Mouse (Mus musculus) C2C12 (cell line): ENCODE data around the gene Adam33. TPM values are rescaled to one million over a fixed set of nuclear protein-coding genes. Genes with fewer than 3 reads are reported as not detected.
"Not testable (repeated sequence)": the region's sequence is repeated elsewhere in the genome, so short reads cannot be mapped to it uniquely, and the experiment has no call there.

ENCODE experiments used
- H3K27me3 ChIP-seq: one replicate; pipeline ENCODE4 v1.6.1; 2011; ENCODE audit not compliant: control insufficient read depth, insufficient read depth, insufficient read length
- H3K36me3 ChIP-seq: one replicate; pipeline ENCODE4 v1.6.1; 2011; ENCODE audit not compliant: control insufficient read depth, insufficient read depth
- H3K4me3 ChIP-seq: one replicate; pipeline ENCODE4 v1.5.1; 2011; ENCODE audit warnings: mild to moderate bottlenecking, control low read depth; ENCODE audit not compliant: poor library complexity, insufficient read depth, severe bottlenecking
- H3K79me2 ChIP-seq: one replicate; pipeline ENCODE4 v1.6.1; 2011; ENCODE audit not compliant: control insufficient read depth, insufficient read depth
- H3K79me3 ChIP-seq: one replicate; pipeline ENCODE4 v1.6.1; 2011; ENCODE audit warnings: low read depth, control low read depth
- H3ac ChIP-seq: one replicate; pipeline ENCODE3; 2011; ENCODE audit warnings: low read depth; ENCODE audit not compliant: control insufficient read depth, insufficient read length
- CEBPB ChIP-seq: IDR thresholded peaks from one replicate; pipeline ENCODE4 v1.6.1; 2011; ENCODE audit warnings: low read depth, mild to moderate bottlenecking, control low read depth, moderate library complexity
- CTCF ChIP-seq: IDR thresholded peaks from one replicate; pipeline ENCODE4 v1.5.1; 2011; ENCODE audit not compliant: control insufficient read depth, insufficient read depth, insufficient read length
- FOSL1 ChIP-seq: IDR thresholded peaks from one replicate; pipeline ENCODE4 v1.8.0; 2011; ENCODE audit warnings: mild to moderate bottlenecking, low read length; ENCODE audit not compliant: poor library complexity, insufficient read depth, severe bottlenecking
- MAX ChIP-seq: IDR thresholded peaks from one replicate; pipeline ENCODE4 v1.6.1; 2011; ENCODE audit warnings: mild to moderate bottlenecking, control low read depth
- MYOD1 ChIP-seq: IDR thresholded peaks from one replicate; pipeline ENCODE4 v1.6.1; 2011; ENCODE audit warnings: low read depth; ENCODE audit not compliant: control insufficient read depth, insufficient read length
- MYOG ChIP-seq: IDR thresholded peaks from one replicate; pipeline ENCODE4 v1.6.1; 2011; ENCODE audit not compliant: control insufficient read depth, insufficient read length; ENCODE audit errors: extremely low read depth
- USF1 ChIP-seq: IDR thresholded peaks from one replicate; pipeline ENCODE4 v1.6.1; 2011; ENCODE audit warnings: low read depth, mild to moderate bottlenecking, control low read depth, moderate library complexity
- long read RNA-seq, 2 experiments: library from polyadenylated mRNA; unstranded; transcript quantifications; one replicate each; pipeline ENCODE4 v2.0.0; 2019 to 2020
- polyA plus RNA-seq: library from polyadenylated mRNA; unstranded; fragments of >200 nt; fragmentation: generic; extraction: Trizol; gene quantifications from one replicate; pipeline ENCODE4 v1.2.1, GENCODE M21; 2012; ENCODE audit warnings: missing spikeins

The Adam33 gene
- polyA plus RNA-seq = not detected
- long read RNA-seq, experiment 1 = 0 reads
- long read RNA-seq, experiment 2 = 0 reads

DNA sequence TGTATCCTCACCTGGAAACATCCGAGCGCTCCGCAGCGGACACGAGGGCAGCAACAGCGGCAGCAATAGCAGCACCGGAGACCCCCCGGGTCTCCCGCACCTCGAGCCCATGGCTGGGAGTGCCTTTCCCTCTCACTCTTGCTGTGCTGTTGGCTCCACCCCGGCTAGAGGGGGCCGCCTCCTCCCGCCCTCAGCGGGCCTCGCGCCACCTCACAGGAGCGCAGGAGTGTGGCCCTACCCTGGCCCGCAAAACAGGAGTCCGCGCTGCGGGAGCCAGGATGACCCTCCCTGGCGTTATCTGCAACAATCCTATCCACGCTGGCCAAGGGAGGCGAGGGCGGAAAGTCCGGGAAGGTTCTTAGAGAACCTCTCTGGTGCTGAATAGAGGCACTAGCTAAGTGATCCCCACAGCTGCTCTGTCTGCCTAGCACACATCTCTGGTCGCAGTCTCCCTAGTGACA lies at the start of gene Adam33:
Gene Adam33 (minus strand): TSS at position 411 of the 461 bp plus-strand sequence.
- Histone ChIP-seq H3ac (no peak within 1 kb of the TSS), H3K36me3 (no peaks in the 10 kb centered on the region), H3K79me3 (no peaks in the 10 kb centered on the region), H3K4me3 (no peak within 1 kb of the TSS), H3K79me2 (no peaks in the 10 kb centered on the region), H3K27me3 (no peaks in the 10 kb centered on the region)
- TF ChIP-seq FOSL1 = no peak
- no peak for TF ChIP-seq CTCF
- no peak for TF ChIP-seq USF1
- TF ChIP-seq CEBPB = no peak

DNA sequence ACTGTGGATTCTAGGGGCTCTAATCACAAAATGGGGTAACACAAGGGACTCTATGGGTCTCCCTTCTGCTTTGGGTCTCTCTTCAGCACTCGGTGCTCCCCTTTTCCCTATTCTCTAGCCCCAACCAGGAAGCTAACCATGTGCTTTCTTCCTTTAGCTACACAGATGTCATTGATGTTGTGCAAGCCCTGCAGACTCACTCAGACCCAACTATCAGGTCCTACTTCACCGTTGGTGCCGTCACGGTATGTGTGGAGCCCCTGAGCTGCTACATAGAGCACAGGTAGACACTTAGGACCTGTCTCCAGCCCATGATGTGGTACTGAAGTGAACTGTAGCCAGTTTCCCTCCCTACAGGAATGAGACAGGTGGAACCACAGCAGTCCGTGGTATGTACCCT lies 42.4 kb upstream of the Adam33 start:
- TF ChIP-seq CEBPB = no peak
- TF ChIP-seq MYOG = no peak
- no peak for TF ChIP-seq MYOD1
- TF ChIP-seq CTCF = no peak
- no peak for TF ChIP-seq USF1
- TF ChIP-seq FOSL1 = no peak
- no peak for TF ChIP-seq MAX
- Histone ChIP-seq H3K4me3 (no peak overlapping the region), H3ac (no peak overlapping the region)

DNA sequence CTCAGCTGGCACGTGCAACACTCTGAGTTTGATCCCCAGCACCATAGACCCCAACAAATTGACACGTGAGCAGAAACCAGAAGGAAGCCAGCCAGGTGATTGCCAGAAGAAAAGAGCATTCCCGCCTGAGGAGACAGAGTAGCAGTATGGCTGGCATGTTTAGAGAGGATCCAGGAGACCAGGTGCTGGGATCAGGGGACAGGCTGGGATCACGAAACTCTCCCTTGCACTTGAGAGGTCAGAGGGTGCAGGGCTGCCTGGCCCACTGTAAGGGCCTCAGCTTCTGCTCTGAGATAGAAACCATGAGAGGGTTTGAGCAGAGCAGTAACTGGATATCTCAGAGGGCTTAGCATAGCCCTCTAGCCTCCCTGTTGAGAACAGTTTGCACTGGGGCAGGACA lies 41.4 kb upstream of the Adam33 start:
- not testable (repeated sequence) for H3K79me2 ChIP-seq, H3ac ChIP-seq, H3K79me3 ChIP-seq, H3K4me3 ChIP-seq, H3K27me3 ChIP-seq, H3K36me3 ChIP-seq

More for the DNA sequence above, 42.4 kb upstream of the Adam33 start:
- Histone ChIP-seq H3K36me3 (no peaks in the 10 kb centered on the region), H3K79me3 (no peaks in the 10 kb centered on the region), H3K79me2 (no peaks in the 10 kb centered on the region), H3K27me3 (no peaks in the 10 kb centered on the region)

- H3K36me3 ChIP-seq = no peaks in the 10 kb centered on the region
- no peaks in the 10 kb centered on the region for H3K79me3 ChIP-seq
- TF ChIP-seq FOSL1 (no peak), CEBPB (no peak), MYOD1 (no peak), MAX (no peak), USF1 (no peak), MYOG (no peak), CTCF (no peak)
- no peak overlapping the region for H3K4me3 ChIP-seq
- H3K79me2 ChIP-seq = no peaks in the 10 kb centered on the region
- H3ac ChIP-seq = no peak overlapping the region
- no peaks in the 10 kb centered on the region for H3K27me3 ChIP-seq
Measured at GRCm38 (mm10) chr2:131104021-131104420, 40.4 kb upstream of the Adam33 start.

GRCm38 (mm10) chr2:131101530-131101929 lies 37.9 kb upstream of the Adam33 start:
- no peak overlapping the region for H3K4me3 ChIP-seq

GRCm38 (mm10) chr2:131097087-131097486 lies 33.5 kb upstream of the Adam33 start:
- no peak overlapping the region for H3K4me3 ChIP-seq
- H3ac ChIP-seq = peak overlapping the region; percentile 21
- no peaks in the 10 kb centered on the region for H3K79me2 ChIP-seq
- no peaks in the 10 kb centered on the region for H3K79me3 ChIP-seq
- TF ChIP-seq CTCF = no peak
- TF ChIP-seq USF1 = no peak
- no peak for TF ChIP-seq CEBPB
- no peak for TF ChIP-seq MAX
- TF ChIP-seq MYOG = no peak
- TF ChIP-seq MYOD1 = no peak
- no peak for TF ChIP-seq FOSL1
- H3K27me3 ChIP-seq = no peaks in the 10 kb centered on the region
- H3K36me3 ChIP-seq = no peaks in the 10 kb centered on the region

More at GRCm38 (mm10) chr2:131101530-131101929, 37.9 kb upstream of the Adam33 start:
- H3K27me3 ChIP-seq = no peaks in the 10 kb centered on the region
- H3K79me2 ChIP-seq = no peaks in the 10 kb centered on the region
- no peaks in the 10 kb centered on the region for H3K36me3 ChIP-seq
- H3ac ChIP-seq = no peak overlapping the region
- TF ChIP-seq USF1 (no peak), CTCF (no peak), MYOG (no peak), CEBPB (no peak), MAX (no peak), MYOD1 (no peak), FOSL1 (no peak)
- H3K79me3 ChIP-seq = no peaks in the 10 kb centered on the region
